Mouse (Mus musculus) spleen, adult 10 weeks (tissue): ENCODE measurements around the gene Ccdc39. TPM values are rescaled to one million over a fixed set of nuclear protein-coding genes. Genes with fewer than 3 reads are reported as not detected.

ENCODE experiments used
- polyA plus RNA-seq: library from polyadenylated mRNA; stranded (reverse); fragments of 350-450 nt; fragmentation: Illumina TruSeq; extraction: RNeasy Lipid Tissue Mini Kit (QIAGEN cat#74804); gene quantifications from one replicate; pipeline ENCODE4 v1.2.3, GENCODE M21; 2015; ENCODE audit warnings: low replicate concordance; ENCODE audit not compliant: insufficient read depth

Gene Ccdc39
- polyA plus RNA-seq, result 0.81 TPM

GRCm38 (mm10) chr3:33843801-33844632 lies at the start of gene Ccdc39:
TSS of gene Ccdc39 (minus strand) at chr3:33844310.

GRCm38 (mm10) chr3:33799617-33800512 lies 44.2 kb downstream of the Ccdc39 start, which contains the start of gene Ttc14:
TSS of gene Ttc14 (plus strand) at chr3:33799832.

Other genes with a start within 250 kb of the Ccdc39 start
- gene Ttc14, start 44.5 kb downstream of the Ccdc39 start, polyA plus RNA-seq, result 131 TPM
- gene Fxr1, start 175.6 kb upstream of the Ccdc39 start, polyA plus RNA-seq, result 121 TPM
- gene Dnajc19, start 237.0 kb upstream of the Ccdc39 start, polyA plus RNA-seq, result 108 TPM